Mouse (Mus musculus) ES-CJ7 (cell line): ENCODE measurements around the gene Ccdc74a.
"Not testable (repeated sequence)": the region's sequence is repeated elsewhere in the genome, so short reads cannot be mapped to it uniquely, and the experiment has no call there.

Source experiments
- DNase-seq: peaks from one replicate; pipeline ENCODE4 v3.0.0; 2011; ENCODE audit warnings: low read depth, low spot score

Gene Ccdc74a

GRCm38 (mm10) chr16:17646310-17647114 is at the start of gene Ccdc74a:
Gene Ccdc74a (plus strand): TSS chr16:17646470.
- peak; percentile 65 for DNase-seq

- DNase-seq, result peak; percentile 66
Measured at GRCm38 (mm10) chr16:17600944-17601562, 45.2 kb upstream of the Ccdc74a start.

GRCm38 (mm10) chr16:17604941-17605340 is 41.3 kb upstream of the Ccdc74a start:
- no peak for DNase-seq

- no peak for DNase-seq
Measured at GRCm38 (mm10) chr16:17605684-17606083, 40.6 kb upstream of the Ccdc74a start.

- DNase-seq, result no peak
Measured at GRCm38 (mm10) chr16:17611383-17611782, 34.9 kb upstream of the Ccdc74a start.

- DNase-seq, result not testable (repeated sequence)
Measured at GRCm38 (mm10) chr16:17614740-17615139, 31.5 kb upstream of the Ccdc74a start.

GRCm38 (mm10) chr16:17616212-17616611 is 30.1 kb upstream of the Ccdc74a start:
- DNase-seq, result no peak

GRCm38 (mm10) chr16:17617922-17618565 is 28.2 kb upstream of the Ccdc74a start:
- DNase-seq, result peak; percentile 90

- peak; percentile 88 for DNase-seq
Measured at GRCm38 (mm10) chr16:17619198-17620105, 26.8 kb upstream of the Ccdc74a start, which contains the start of gene Smpd4. Gene Smpd4 (plus strand): TSS chr16:17619354.

- DNase-seq, result peak; percentile 71
Measured at GRCm38 (mm10) chr16:17621936-17622335, 24.3 kb upstream of the Ccdc74a start.

GRCm38 (mm10) chr16:17625488-17626268 is 20.6 kb upstream of the Ccdc74a start:
- peak; percentile 61 for DNase-seq

- DNase-seq, result no peak
Measured at GRCm38 (mm10) chr16:17626269-17626555, 20.1 kb upstream of the Ccdc74a start.

- DNase-seq, result no peak
Measured at GRCm38 (mm10) chr16:17632580-17632979, 13.7 kb upstream of the Ccdc74a start.

GRCm38 (mm10) chr16:17633481-17634181 is 12.6 kb upstream of the Ccdc74a start:
- DNase-seq, result peak; percentile 42

GRCm38 (mm10) chr16:17636904-17637303 is 9.4 kb upstream of the Ccdc74a start:
- no peak for DNase-seq

- DNase-seq, result no peak
Measured at GRCm38 (mm10) chr16:17637610-17638009, 8.7 kb upstream of the Ccdc74a start.

- DNase-seq, result no peak
Measured at GRCm38 (mm10) chr16:17638036-17638628, 8.1 kb upstream of the Ccdc74a start.

GRCm38 (mm10) chr16:17639081-17639480 is 7.2 kb upstream of the Ccdc74a start:
- no peak for DNase-seq

- no peak for DNase-seq
Measured at GRCm38 (mm10) chr16:17639951-17640350, 6.3 kb upstream of the Ccdc74a start.

- DNase-seq, result no peak
Measured at GRCm38 (mm10) chr16:17640706-17641105, 5.6 kb upstream of the Ccdc74a start.
